Mouse (Mus musculus) bone marrow macrophage, adult 2 months (primary cell): ENCODE results near the gene Gna12.

Experiments
- CTCF ChIP-seq: IDR thresholded peaks from 2 replicates; pipeline ENCODE4 v1.5.1; 2012; ENCODE audit warnings: low read depth, mild to moderate bottlenecking, low read length, moderate library complexity
- POLR2A ChIP-seq: IDR thresholded peaks from 2 replicates; pipeline ENCODE4 v1.6.1; 2012; ENCODE audit warnings: mild to moderate bottlenecking, low read depth, low read length, borderline replicate concordance

DNA sequence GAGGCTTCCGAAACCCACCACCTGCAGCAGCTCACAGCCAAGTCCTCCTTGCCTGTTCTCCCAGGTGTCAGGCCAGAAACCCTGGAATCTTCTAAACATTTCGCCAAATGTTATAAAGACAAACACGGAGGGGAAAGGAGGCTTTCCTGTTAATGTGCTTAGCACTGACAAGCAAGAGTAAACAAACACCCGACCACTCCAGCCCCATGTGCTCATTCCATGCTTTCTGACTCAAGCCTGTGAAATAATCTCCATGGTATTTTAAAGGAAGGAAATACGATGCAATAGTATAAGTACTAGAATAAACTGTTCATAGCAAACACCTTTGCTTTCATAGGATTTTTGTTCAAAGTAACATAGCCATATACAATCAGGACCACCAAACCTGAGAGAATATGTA, 38.0 kb downstream of the Gna12 start:
- no peak for TF ChIP-seq CTCF
- TF ChIP-seq POLR2A: no peak
